Mouse (Mus musculus) heart, embryonic 12.5 days (tissue): ENCODE results near the gene Rhof. TPM values are rescaled to one million over a fixed set of nuclear protein-coding genes. Genes with fewer than 3 reads are reported as not detected.

Experiments
- ATAC-seq: fragments of 200-750 bp; cut with Nextera tagmentation; 2 replicates; pipeline ENCODE4 v1.8.0; 2017; ENCODE audit warnings: moderate TSS enrichment, moderate library complexity; ENCODE audit not compliant: insufficient number of reproducible peaks, low FRiP score
- H3K27ac ChIP-seq: fragments of 300-500 bp; sonication (generic); 2 replicates; pipeline ENCODE4 v1.5.1; 2016; ENCODE audit warnings: mild to moderate bottlenecking, moderate library complexity; ENCODE audit not compliant: poor library complexity, severe bottlenecking
- H3K27me3 ChIP-seq: fragments of 300-500 bp; sonication (generic); replicated peaks from 2 replicates; pipeline ENCODE4 v1.6.1; 2016; ENCODE audit warnings: mild to moderate bottlenecking, moderate library complexity
- H3K36me3 ChIP-seq: fragments of 300-500 bp; sonication (generic); 2 replicates; pipeline ENCODE4 v1.6.1; 2016; ENCODE audit warnings: mild to moderate bottlenecking, moderate library complexity
- H3K4me1 ChIP-seq: fragments of 300-500 bp; sonication (generic); replicated peaks from 2 replicates; pipeline ENCODE4 v1.6.1; 2016; ENCODE audit warnings: mild to moderate bottlenecking
- H3K4me2 ChIP-seq: fragments of 300-500 bp; sonication (generic); 2 replicates; pipeline ENCODE4 v1.6.1; 2016; ENCODE audit warnings: mild to moderate bottlenecking, moderate library complexity
- H3K4me3 ChIP-seq: fragments of 300-500 bp; sonication (generic); 2 replicates; pipeline ENCODE4 v1.5.1; 2016; ENCODE audit warnings: mild to moderate bottlenecking
- H3K9ac ChIP-seq: fragments of 300-500 bp; sonication (generic); 2 replicates; pipeline ENCODE4 v1.6.1; 2016; ENCODE audit warnings: mild to moderate bottlenecking, moderate library complexity
- H3K9me3 ChIP-seq: fragments of 300-500 bp; sonication (generic); replicated peaks from 2 replicates; pipeline ENCODE4 v1.6.1; 2016; ENCODE audit warnings: mild to moderate bottlenecking, moderate library complexity
- WGBS: fragments of 180-500 bp; shearing (Covaris S2); methylation state at CpG from one replicate; pipeline ENCODE4 v1.1.7; 2016; 5-methylcytosine and 5-hydroxymethylcytosine counted together
- polyA plus RNA-seq: library from polyadenylated mRNA; unstranded; fragments of >200 nt; fragmentation: Nextera tagmentation; extraction: Ambion mirVana; gene quantifications from 2 replicates; pipeline ENCODE4 v1.2.1, GENCODE M21; 2016

Gene Rhof
- polyA plus RNA-seq, 1 experiment from 2014 or later, result 1.3 TPM

- 81% methylated on average over 25 of the region's 25 CpGs for WGBS
- Histone ChIP-seq H3K36me3 (peaks cover 78% of the 10 kb centered on the region), H3K4me3 (no peak overlapping the region), H3K27ac (no peak overlapping the region), H3K9ac (peak overlapping the region; percentile 23; the same call in 1 of the 2 replicates), H3K9me3 (no peaks in the 10 kb centered on the region), H3K4me2 (0 out of 2 replicates have a peak overlapping the region, but pooled peaks have one; percentile 59), H3K4me1 (peaks cover 65% of the 10 kb centered on the region), H3K27me3 (no peaks in the 10 kb centered on the region)
- ATAC-seq, result no peak
Measured at GRCm38 (mm10) chr5:123148073-123148722, 15.7 kb upstream of the Rhof start.

GRCm38 (mm10) chr5:123147569-123147968 lies 15.1 kb upstream of the Rhof start:
- peaks cover 72% of the 10 kb centered on the region for H3K36me3 ChIP-seq
- peaks cover 65% of the 10 kb centered on the region for H3K4me1 ChIP-seq
- 78% methylated on average over 17 of the region's 17 CpGs for WGBS
- no peak overlapping the region for H3K4me3 ChIP-seq
- ATAC-seq, result no peak
- H3K9ac ChIP-seq, result no peak overlapping the region
- no peak overlapping the region for H3K27ac ChIP-seq
- no peaks in the 10 kb centered on the region for H3K9me3 ChIP-seq
- no peaks in the 10 kb centered on the region for H3K27me3 ChIP-seq
- no peak overlapping the region for H3K4me2 ChIP-seq

GRCm38 (mm10) chr5:123146357-123146756 lies 13.9 kb upstream of the Rhof start:
- Histone ChIP-seq H3K4me3 (no peak overlapping the region), H3K9me3 (no peaks in the 10 kb centered on the region), H3K4me1 (peaks cover 62% of the 10 kb centered on the region), H3K27ac (no peak overlapping the region), H3K27me3 (no peaks in the 10 kb centered on the region), H3K36me3 (peaks cover 59% of the 10 kb centered on the region), H3K9ac (no peak overlapping the region), H3K4me2 (no peak overlapping the region)
- WGBS, result 87% methylated on average over 11 of the region's 11 CpGs
- ATAC-seq, result no peak

- Histone ChIP-seq H3K4me2 (peak overlapping the region; percentile 99), H3K36me3 (peaks cover 46% of the 10 kb centered on the region), H3K27me3 (no peaks in the 10 kb centered on the region), H3K9me3 (no peaks in the 10 kb centered on the region), H3K9ac (peak overlapping the region; percentile 100), H3K27ac (0 out of 2 replicates have a peak overlapping the region, but pooled peaks have one; percentile 15), H3K4me3 (peak overlapping the region; percentile 94), H3K4me1 (peaks cover 48% of the 10 kb centered on the region)
- 42% methylated on average over 20 of the region's 20 CpGs for WGBS
- no peak for ATAC-seq
Measured at GRCm38 (mm10) chr5:123144746-123145590, 12.5 kb upstream of the Rhof start.

GRCm38 (mm10) chr5:123143971-123144745 lies 11.7 kb upstream of the Rhof start:
- ATAC-seq, result no peak
- peak overlapping the region; percentile 100 for H3K27ac ChIP-seq
- peaks cover 43% of the 10 kb centered on the region for H3K4me1 ChIP-seq
- peak overlapping the region; percentile 100 for H3K9ac ChIP-seq
- H3K9me3 ChIP-seq, result no peaks in the 10 kb centered on the region
- whole genome bisulfite sequencing, result 8% methylated on average over 17 of the region's 17 CpGs
- H3K36me3 ChIP-seq, result peaks cover 42% of the 10 kb centered on the region
- peak overlapping the region; percentile 99 for H3K4me2 ChIP-seq
- peak overlapping the region; percentile 94 for H3K4me3 ChIP-seq
- no peaks in the 10 kb centered on the region for H3K27me3 ChIP-seq

GRCm38 (mm10) chr5:123143251-123143970 lies 10.9 kb upstream of the Rhof start:
- Histone ChIP-seq H3K9ac (peak overlapping the region; percentile 100), H3K27ac (peak overlapping the region; percentile 100), H3K4me2 (peak overlapping the region; percentile 99), H3K27me3 (no peaks in the 10 kb centered on the region), H3K36me3 (peaks cover 35% of the 10 kb centered on the region), H3K9me3 (no peaks in the 10 kb centered on the region), H3K4me3 (peak overlapping the region; percentile 94), H3K4me1 (peaks cover 43% of the 10 kb centered on the region)
- no peak for ATAC-seq
- WGBS, result 3% methylated on average over 24 of the region's 24 CpGs

GRCm38 (mm10) chr5:123142161-123143157 lies 10.0 kb upstream of the Rhof start, which contains the start of gene Setd1b:
Gene Setd1b (plus strand): TSS chr5:123142193.
- 0 out of 2 replicates have a peak, but pooled peaks have one; percentile 8 for ATAC-seq
- H3K4me1 ChIP-seq, result peaks cover 47% of the 10 kb centered on the region
- H3K27ac ChIP-seq, result peak within 1 kb of the TSS; percentile 100
- peak within 1 kb of the TSS; percentile 99 for H3K4me2 ChIP-seq
- peak within 1 kb of the TSS; percentile 100 for H3K9ac ChIP-seq
- no peaks in the 10 kb centered on the region for H3K27me3 ChIP-seq
- 3% methylated on average over 88 of the region's 103 CpGs for WGBS
- peak within 1 kb of the TSS; percentile 94 for H3K4me3 ChIP-seq
- H3K9me3 ChIP-seq, result no peaks in the 10 kb centered on the region
- peaks cover 25% of the 10 kb centered on the region for H3K36me3 ChIP-seq

GRCm38 (mm10) chr5:123141555-123142160 lies 9.2 kb upstream of the Rhof start:
- Histone ChIP-seq H3K27ac (peak overlapping the region; percentile 100), H3K9ac (peak overlapping the region; percentile 100), H3K27me3 (no peaks in the 10 kb centered on the region), H3K9me3 (no peaks in the 10 kb centered on the region), H3K4me1 (peaks cover 55% of the 10 kb centered on the region), H3K4me2 (peak overlapping the region; percentile 99), H3K4me3 (peak overlapping the region; percentile 94), H3K36me3 (peaks cover 17% of the 10 kb centered on the region)
- 1% methylated on average over 36 of the region's 38 CpGs for WGBS
- ATAC-seq, result no peak

- peak; percentile 57 for ATAC-seq
- H3K27ac ChIP-seq, result peak overlapping the region; percentile 100
- H3K4me1 ChIP-seq, result peaks cover 60% of the 10 kb centered on the region
- peaks cover 11% of the 10 kb centered on the region for H3K36me3 ChIP-seq
- no peaks in the 10 kb centered on the region for H3K27me3 ChIP-seq
- under 1% methylated on average over 31 of the region's 31 CpGs for WGBS
- H3K4me3 ChIP-seq, result peak overlapping the region; percentile 94
- H3K9me3 ChIP-seq, result no peaks in the 10 kb centered on the region
- peak overlapping the region; percentile 99 for H3K4me2 ChIP-seq
- peak overlapping the region; percentile 100 for H3K9ac ChIP-seq
Measured at GRCm38 (mm10) chr5:123140694-123141554, 8.4 kb upstream of the Rhof start.
